Mouse (Mus musculus) cerebellum, adult 2 months (tissue): ENCODE results near the gene Thoc3. TPM values are rescaled to one million over a fixed set of nuclear protein-coding genes. Genes with fewer than 3 reads are reported as not detected.

ENCODE experiments used
- DNase-seq, 2 experiments: peaks; one replicate each; pipeline ENCODE4 v3.0.0; 2021
- H3K27ac ChIP-seq: fragments of 200-500 bp; 2 replicates; pipeline ENCODE4 v1.5.1; 2012; ENCODE audit warnings: low read length, control low read depth, inconsistent platforms; ENCODE audit not compliant: insufficient read depth
- H3K27me3 ChIP-seq: fragments of 200-500 bp; 2 replicates; pipeline ENCODE4 v1.6.1; 2012; ENCODE audit warnings: inconsistent platforms, mild to moderate bottlenecking, low read length, moderate library complexity; ENCODE audit not compliant: control insufficient read depth, insufficient read depth
- H3K4me1 ChIP-seq: fragments of 200-500 bp; 2 replicates; pipeline ENCODE4 v1.6.1; 2011; ENCODE audit warnings: low read length; ENCODE audit not compliant: control insufficient read depth, insufficient read depth
- H3K4me3 ChIP-seq: fragments of 200-500 bp; replicated peaks from 2 replicates; pipeline ENCODE3; 2011; ENCODE audit warnings: mild to moderate bottlenecking, low read depth, low read length, control low read depth; ENCODE audit not compliant: insufficient read depth
- CTCF ChIP-seq: fragments of 200-500 bp; IDR thresholded peaks from 2 replicates; pipeline ENCODE4 v1.5.1; 2011; ENCODE audit warnings: low read depth, mild to moderate bottlenecking, control low read depth, low read length, moderate library complexity, borderline replicate concordance; ENCODE audit not compliant: insufficient read depth
- POLR2A ChIP-seq: fragments of 200-500 bp; IDR thresholded peaks from 2 replicates; pipeline ENCODE4 v1.6.1; 2011; ENCODE audit warnings: low read length, control low read depth, borderline replicate concordance; ENCODE audit not compliant: insufficient read depth
- WGBS: fragments of 180-500 bp; shearing (Covaris S2); methylation state at CpG from one replicate; pipeline ENCODE4 v1.1.7; 2018; 5-methylcytosine and 5-hydroxymethylcytosine counted together
- polyA plus RNA-seq: library from polyadenylated mRNA; depleted of rRNA; stranded (reverse); fragments of >200 nt; gene quantifications from 2 replicates; pipeline ENCODE4 v1.2.3, GENCODE M21; 2012

The Thoc3 gene
- polyA plus RNA-seq, 1 experiment, result 36.2 TPM

DNA sequence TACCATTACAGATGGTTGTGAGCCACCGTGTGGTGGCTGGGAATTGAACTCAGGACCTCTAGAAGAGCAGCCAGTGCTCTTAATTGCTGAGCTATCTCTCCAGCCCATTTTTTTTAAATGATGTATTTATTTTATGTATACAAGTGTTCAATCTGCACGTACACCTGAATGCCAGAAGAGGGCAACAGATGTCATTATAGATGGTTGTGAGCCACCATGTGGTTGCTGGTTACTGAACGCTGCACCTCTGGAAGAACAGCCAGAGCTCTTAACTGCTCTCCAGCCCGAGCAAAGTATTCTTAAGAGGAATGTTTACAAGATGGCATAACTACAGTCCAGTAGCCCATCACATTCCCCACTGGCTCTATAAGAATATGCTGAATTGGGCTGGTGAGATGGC is 3.3 kb upstream of the Thoc3 start:
- WGBS, result 84% methylated on average over 4 of the region's 4 CpGs
- no peak for TF ChIP-seq CTCF
- no peak for TF ChIP-seq POLR2A

DNA sequence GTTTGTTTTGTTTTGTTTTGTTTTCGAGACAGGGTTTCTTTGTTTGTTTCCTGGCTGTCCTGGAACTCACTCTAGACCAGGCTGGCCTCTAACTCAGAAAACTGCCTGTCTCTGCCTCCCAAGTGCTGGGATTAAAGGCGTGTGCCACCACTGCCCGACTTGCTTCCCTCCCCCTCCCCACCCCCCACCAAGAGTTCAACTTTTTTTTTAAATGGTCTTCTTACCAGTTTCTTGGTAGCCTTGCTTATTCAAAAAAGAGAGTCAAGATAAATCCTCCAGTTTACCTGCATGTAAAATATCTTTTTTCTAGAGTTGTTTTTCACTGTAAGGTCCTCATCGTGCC is 334 bp upstream of the Thoc3 start:
- Histone ChIP-seq H3K4me1 (no peaks in the 10 kb centered on the region; the same call in 1 of the 2 replicates), H3K4me3 (peak overlapping the region; percentile 77), H3K27ac (no peak overlapping the region), H3K27me3 (no peaks in the 10 kb centered on the region)
- no peak for DNase-seq
- TF ChIP-seq POLR2A, result no peak
- TF ChIP-seq CTCF, result no peak
- 11% methylated on average over 4 of the region's 4 CpGs for WGBS

More for the DNA sequence above, 3.3 kb upstream of the Thoc3 start:
- H3K27ac ChIP-seq, result no peak overlapping the region
- no peak for DNase-seq
- H3K4me1 ChIP-seq, result no peaks in the 10 kb centered on the region; the same call in 1 of the 2 replicates
- no peaks in the 10 kb centered on the region for H3K27me3 ChIP-seq
- no peak overlapping the region for H3K4me3 ChIP-seq

DNA sequence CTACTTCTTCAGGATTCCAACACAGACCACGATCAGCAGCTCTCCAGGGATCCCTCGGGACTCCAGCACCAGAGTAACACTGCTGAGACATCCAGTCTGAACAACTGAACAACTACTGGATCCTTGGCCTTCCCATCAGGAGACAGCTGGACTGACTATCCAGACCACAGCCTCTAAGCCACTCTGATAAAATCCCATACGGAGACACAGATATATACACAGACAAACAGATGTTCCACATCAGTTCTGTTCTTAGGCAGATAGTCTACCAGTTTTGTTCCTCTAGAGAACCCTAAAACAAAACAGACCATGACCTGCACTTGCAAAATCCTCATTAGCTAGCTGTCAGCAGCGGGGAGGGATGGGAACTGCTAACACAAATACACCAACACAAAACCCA is 9.4 kb downstream of the Thoc3 start:
- Histone ChIP-seq H3K4me1 (no peaks in the 10 kb centered on the region), H3K27me3 (no peaks in the 10 kb centered on the region), H3K27ac (no peak overlapping the region), H3K4me3 (no peak overlapping the region)
- no peak for TF ChIP-seq CTCF
- no peak for TF ChIP-seq POLR2A
- WGBS, result 89% methylated on average over 4 of the region's 4 CpGs
- no peak for DNase-seq

DNA sequence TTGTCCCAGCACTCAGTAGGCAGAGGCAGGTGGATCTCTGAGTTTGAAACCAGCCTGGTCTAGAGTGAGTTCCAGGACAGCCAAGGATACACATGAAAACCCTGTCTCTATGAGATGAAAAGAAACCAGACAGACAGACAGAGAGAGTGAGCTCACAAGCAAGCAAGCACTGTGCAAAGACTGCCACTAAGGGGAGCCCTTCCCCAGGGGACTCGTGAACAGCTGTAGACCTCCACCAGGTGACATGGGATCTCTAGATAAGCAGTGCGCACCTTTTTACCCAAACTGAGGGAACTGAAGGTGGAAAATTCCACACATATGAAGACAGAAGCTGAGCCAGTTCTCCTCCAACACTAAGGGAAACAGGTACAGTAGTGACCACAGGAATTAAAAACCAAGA is 11.6 kb downstream of the Thoc3 start:
- Histone ChIP-seq H3K4me1 (no peaks in the 10 kb centered on the region), H3K27me3 (no peaks in the 10 kb centered on the region), H3K4me3 (no peak overlapping the region), H3K27ac (no peak overlapping the region)
- TF ChIP-seq POLR2A (no peak), CTCF (peak; percentile 60; the same call in 1 of the 2 replicates)
- WGBS, result 72% methylated on average over 2 of the region's 2 CpGs
- DNase-seq, result no peak

DNA sequence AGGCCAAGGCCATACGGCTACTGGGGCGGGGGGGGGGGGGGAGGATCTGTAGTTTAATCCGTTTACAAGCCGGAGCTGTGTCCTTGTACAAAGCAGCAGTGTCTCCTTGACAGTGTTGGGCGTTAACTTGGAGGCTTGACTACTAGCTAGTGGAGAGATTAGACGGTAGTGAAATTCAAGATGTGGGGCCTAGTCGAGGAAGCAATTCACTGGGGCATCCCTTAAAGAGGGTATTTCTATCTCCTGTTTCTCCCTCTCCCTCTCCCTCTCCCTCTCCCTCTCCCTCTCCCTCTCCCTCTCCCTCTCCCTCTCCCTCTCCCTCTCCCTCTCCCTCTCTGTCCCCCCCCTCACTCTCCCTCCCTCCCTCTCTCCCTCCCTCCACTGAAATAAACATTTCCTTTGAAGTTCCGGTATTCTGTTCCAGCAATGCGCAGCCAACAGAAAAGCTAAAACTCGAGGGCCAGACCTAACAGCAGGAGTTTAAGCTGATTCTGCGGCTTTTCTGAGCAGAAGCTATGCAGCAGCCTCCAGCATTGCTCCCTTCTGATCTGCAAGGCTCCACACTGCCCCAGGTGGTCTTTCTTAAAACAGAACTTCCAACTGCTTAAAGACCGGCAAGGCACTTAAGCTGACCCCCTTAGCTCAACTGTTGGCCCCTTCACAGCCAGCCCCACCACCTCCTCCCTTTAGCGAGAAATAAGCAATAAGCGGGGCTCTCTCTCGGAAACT is 21.0 kb downstream of the Thoc3 start:
- TF ChIP-seq CTCF, result no peak
- no peak for TF ChIP-seq POLR2A
- H3K27ac ChIP-seq, result no peak overlapping the region
- no peak overlapping the region for H3K4me3 ChIP-seq
- H3K4me1 ChIP-seq, result no peaks in the 10 kb centered on the region
- 22% methylated on average over 15 of the region's 15 CpGs for WGBS
- no peaks in the 10 kb centered on the region for H3K27me3 ChIP-seq
- no peak for DNase-seq

DNA sequence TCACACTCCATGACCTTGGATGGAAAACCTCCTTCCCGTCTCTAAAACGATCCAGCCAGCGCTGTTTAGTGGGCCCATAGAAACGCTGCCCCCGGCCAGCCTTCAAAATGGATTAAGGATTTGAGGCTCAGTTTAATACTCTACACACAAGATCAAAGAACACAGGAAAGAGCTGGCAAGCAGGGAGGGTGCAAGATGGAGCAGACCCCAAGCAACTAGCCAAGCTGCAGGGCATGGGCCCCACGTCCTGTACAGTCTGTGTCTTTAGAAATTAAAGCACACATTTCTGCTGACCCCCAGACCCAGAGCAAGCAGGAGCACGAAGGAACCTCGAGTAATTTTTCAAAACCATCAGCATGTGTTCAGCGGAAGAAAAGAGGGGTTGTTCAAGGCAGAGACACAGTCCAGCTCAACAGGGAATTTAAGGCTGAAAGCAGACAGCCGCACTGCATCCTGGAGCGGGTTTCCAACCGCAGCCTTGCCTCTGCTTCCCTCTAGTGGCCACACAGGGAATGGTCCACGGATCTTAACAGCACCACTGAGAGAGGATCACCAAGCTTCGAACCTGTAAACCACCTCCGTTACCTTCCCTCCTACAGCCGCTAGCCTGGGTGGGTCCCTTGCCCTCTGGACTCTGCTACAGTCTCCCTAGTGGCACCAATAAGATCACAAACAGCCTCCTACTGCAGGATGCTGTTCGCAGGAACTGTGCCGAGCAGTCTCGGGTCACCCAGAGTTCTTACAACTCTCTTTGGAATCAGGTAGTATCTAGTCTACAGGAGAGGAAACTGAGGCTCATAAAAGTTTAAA is 21.8 kb downstream of the Thoc3 start:
- WGBS, result 29% methylated on average over 19 of the region's 19 CpGs
- Histone ChIP-seq H3K4me1 (no peaks in the 10 kb centered on the region), H3K4me3 (no peak overlapping the region), H3K27ac (no peak overlapping the region), H3K27me3 (no peaks in the 10 kb centered on the region)
- TF ChIP-seq POLR2A (no peak), CTCF (peak; percentile 99)
- peak; percentile 81 to 91 for DNase-seq

DNA sequence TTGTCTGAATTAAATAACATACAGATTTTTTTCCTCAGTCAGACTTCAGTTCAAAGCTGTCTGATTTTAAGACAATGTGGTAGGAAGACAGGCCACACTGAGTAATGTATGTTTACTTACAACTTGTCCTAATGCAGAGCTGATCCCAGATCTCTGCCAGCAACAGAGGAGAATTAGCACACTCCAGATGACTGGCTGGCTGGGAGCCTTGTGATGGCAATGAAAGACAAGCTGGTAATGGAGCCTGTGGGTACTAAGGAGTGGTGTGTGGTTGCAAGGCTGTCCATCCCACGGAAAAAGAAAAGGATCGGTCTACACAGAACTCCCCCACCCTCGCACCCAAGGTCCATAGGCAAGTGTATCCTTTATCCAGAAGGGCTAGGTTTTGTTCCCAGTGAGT is 25.0 kb downstream of the Thoc3 start:
- DNase-seq, result no peak
- Histone ChIP-seq H3K27ac (no peak overlapping the region), H3K4me3 (no peak overlapping the region), H3K27me3 (no peaks in the 10 kb centered on the region), H3K4me1 (no peaks in the 10 kb centered on the region)
- 56% methylated on average over 3 of the region's 3 CpGs for WGBS
- TF ChIP-seq POLR2A, result no peak
- no peak for TF ChIP-seq CTCF

DNA sequence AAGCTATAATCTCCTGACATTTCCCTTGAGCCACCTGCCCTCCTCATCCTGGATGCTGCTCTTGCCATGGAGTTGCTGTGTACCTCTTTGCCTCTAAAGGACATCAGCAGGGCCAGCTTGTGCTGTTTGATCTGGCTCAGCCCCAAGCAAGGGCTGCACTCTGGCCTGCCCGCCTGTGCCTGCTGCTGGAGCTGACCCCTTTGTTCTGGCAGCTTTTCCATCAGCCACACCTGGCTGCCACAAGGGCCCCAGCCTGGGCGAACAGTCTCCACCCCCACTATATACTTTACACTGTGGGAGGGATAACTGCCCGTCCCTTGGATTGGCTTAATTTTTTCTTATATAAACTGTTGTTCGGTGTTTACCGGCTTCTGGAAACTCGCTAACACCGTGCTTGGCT is 28.7 kb downstream of the Thoc3 start:
- 69% methylated on average over 7 of the region's 7 CpGs for WGBS
- TF ChIP-seq POLR2A, result no peak
- TF ChIP-seq CTCF, result no peak
- no peak overlapping the region for H3K4me3 ChIP-seq

More for the DNA sequence above, 28.7 kb downstream of the Thoc3 start:
- no peaks in the 10 kb centered on the region for H3K4me1 ChIP-seq
- DNase-seq, result no peak
- no peak overlapping the region for H3K27ac ChIP-seq
- no peaks in the 10 kb centered on the region for H3K27me3 ChIP-seq
